Mouse (Mus musculus) cortical plate, adult 2 months (tissue): Measurements from ENCODE around the gene Cap2. TPM values are rescaled to one million over a fixed set of nuclear protein-coding genes. Genes with fewer than 3 reads are reported as not detected.

Experiments
- H3K27ac ChIP-seq: fragments of 200-500 bp; 2 replicates; pipeline ENCODE4 v1.5.1; 2012; ENCODE audit warnings: low read length, control low read depth, inconsistent platforms; ENCODE audit not compliant: insufficient read depth
- H3K4me1 ChIP-seq: fragments of 200-500 bp; 2 replicates; pipeline ENCODE4 v1.6.1; 2011; ENCODE audit warnings: low read length; ENCODE audit not compliant: control insufficient read depth, insufficient read depth
- H3K4me3 ChIP-seq: fragments of 200-500 bp; 2 replicates; pipeline ENCODE4 v1.5.1; 2011; ENCODE audit warnings: mild to moderate bottlenecking, low read length, control low read depth; ENCODE audit not compliant: insufficient read depth
- CTCF ChIP-seq: fragments of 200-500 bp; IDR thresholded peaks from 2 replicates; pipeline ENCODE4 v1.5.1; 2011; ENCODE audit warnings: mild to moderate bottlenecking, control low read depth, low read length; ENCODE audit not compliant: insufficient read depth; ENCODE audit errors: extremely low read depth
- POLR2A ChIP-seq: fragments of 200-500 bp; IDR thresholded peaks from 2 replicates; pipeline ENCODE4 v1.6.1; 2011; ENCODE audit warnings: mild to moderate bottlenecking, low read length, control low read depth; ENCODE audit not compliant: insufficient read depth; ENCODE audit errors: extremely low read depth
- polyA plus RNA-seq: library from polyadenylated mRNA; depleted of rRNA; stranded (reverse); fragments of >200 nt; gene quantifications from 2 replicates; pipeline ENCODE4 v1.2.3, GENCODE M21; 2012

Gene Cap2
- polyA plus RNA-seq, 1 experiment = 213 TPM

DNA sequence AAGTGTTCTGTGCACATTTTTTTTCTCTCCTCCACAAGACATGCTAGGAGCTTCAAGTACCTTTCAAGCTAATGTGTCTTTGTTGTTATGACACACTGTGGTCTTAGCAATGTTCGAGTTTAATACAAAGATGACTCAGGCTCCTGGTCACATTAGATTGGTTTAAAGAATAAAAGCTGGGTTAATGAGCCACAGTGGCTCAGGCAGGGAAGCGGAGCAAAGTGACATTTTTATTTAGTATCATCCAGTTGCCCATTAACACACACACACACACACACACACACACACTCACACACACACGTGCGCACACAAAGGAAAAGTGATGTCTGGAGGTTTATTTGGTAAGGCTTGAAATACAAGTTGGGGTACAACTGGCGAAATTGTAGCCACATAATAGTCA is 72.6 kb downstream of the Cap2 start:
- TF ChIP-seq POLR2A (no peak), CTCF (no peak)
- H3K4me1 ChIP-seq = peaks cover 6% of the 10 kb centered on the region
- H3K4me3 ChIP-seq = no peak overlapping the region
- H3K27ac ChIP-seq = no peak overlapping the region

DNA sequence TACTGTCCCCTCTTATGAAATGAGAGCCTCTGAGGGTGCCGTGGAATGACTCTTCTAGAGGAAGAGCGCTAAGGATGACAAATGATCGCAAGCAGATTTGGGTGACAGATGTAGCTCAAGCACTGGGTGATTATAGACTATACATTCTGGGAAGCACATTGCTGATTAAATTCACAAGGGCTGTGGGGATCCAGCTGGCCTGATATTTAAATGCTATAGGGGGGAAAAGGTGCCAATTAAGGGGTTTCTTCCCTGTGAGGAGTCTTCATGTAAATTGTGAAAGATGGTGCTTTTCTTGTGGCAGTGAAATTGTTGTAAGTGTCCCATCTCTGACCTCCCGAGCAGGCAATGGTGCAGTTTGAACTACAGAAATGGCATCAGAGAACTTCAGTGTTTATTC is 73.1 kb downstream of the Cap2 start:
- Histone ChIP-seq H3K27ac (no peak overlapping the region), H3K4me1 (peaks cover 6% of the 10 kb centered on the region)
- TF ChIP-seq CTCF = no peak
- no peak for TF ChIP-seq POLR2A

DNA sequence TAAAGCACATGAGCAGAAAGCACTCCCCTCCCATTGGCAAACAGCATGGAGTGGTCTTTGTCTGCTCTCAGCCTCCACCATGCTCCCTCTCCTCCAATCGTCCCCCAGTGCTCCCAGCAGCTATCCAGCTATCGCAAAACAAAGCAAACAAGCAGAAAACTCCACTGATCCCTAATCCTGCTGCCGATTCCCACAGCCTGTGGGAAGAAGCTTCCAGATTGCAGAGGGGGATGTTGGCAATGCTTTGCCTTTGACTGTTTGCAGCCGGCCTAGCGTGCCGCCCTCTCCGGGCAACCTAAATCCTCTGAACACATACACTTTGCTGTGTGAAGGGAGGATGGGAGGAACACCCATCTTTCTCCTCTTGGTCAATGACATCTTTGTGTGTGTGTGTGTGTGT is 83.2 kb downstream of the Cap2 start:
- no peak for TF ChIP-seq CTCF
- no peak for TF ChIP-seq POLR2A
- H3K27ac ChIP-seq = no peak overlapping the region

More for the DNA sequence above, 73.1 kb downstream of the Cap2 start:
- H3K4me3 ChIP-seq = no peak overlapping the region

DNA sequence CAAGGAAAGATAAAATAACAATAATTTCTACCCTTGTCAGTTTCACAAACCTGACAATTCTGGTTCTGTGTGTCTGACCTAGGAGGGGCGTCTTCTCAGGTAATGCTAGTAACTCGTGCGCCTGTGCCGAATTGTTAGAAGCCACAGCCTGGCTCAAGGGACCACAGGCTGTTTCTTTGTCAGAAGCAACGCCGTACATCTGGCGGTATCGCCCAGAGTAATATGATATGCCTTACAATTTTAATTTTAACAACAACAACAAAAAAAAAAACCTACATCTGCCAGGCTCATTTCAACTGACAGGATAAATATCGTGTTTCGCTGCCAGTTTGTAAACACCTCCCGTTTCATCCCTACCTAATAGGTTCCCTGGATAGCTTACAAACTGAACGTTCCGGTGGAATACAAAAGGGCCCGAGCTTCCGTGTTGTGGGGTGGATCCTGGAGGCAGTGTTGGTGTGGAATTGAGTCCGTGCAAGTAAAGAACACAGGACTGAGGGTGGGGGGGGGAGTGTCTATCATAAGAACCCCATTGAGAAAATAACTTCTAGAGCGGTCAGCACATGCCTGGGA is 86.2 kb downstream of the Cap2 start:
- TF ChIP-seq POLR2A (no peak), CTCF (no peak)
- H3K4me1 ChIP-seq = peaks cover 3% of the 10 kb centered on the region; the same call in 1 of the 2 replicates
- no peak overlapping the region for H3K4me3 ChIP-seq
- no peak overlapping the region for H3K27ac ChIP-seq

More for the DNA sequence above, 83.2 kb downstream of the Cap2 start:
- H3K4me1 ChIP-seq = peaks cover 3% of the 10 kb centered on the region; the same call in 1 of the 2 replicates
- H3K4me3 ChIP-seq = no peak overlapping the region

DNA sequence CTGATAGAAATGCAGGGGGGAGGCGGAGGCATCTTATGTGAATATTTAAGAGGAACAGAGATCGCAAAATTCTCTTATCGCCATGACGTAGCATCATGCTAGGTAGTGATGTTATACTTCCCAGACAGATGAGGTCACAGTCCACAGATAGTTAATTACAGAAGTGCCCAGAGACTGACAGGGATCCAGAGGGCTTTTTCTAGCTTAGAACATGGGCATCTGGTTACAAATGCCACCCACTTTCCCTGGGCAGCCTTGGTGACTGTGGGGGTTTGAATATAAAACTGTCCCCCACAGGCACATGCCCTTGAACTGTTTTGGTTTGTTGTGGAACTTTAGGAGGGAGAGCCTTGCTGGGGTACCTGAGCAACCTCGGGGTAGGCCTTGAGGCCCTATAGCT is 87.0 kb downstream of the Cap2 start:
- no peak overlapping the region for H3K27ac ChIP-seq
- TF ChIP-seq CTCF (no peak), POLR2A (no peak)
- H3K4me3 ChIP-seq = no peak overlapping the region
- H3K4me1 ChIP-seq = peaks cover 3% of the 10 kb centered on the region; the same call in 1 of the 2 replicates

DNA sequence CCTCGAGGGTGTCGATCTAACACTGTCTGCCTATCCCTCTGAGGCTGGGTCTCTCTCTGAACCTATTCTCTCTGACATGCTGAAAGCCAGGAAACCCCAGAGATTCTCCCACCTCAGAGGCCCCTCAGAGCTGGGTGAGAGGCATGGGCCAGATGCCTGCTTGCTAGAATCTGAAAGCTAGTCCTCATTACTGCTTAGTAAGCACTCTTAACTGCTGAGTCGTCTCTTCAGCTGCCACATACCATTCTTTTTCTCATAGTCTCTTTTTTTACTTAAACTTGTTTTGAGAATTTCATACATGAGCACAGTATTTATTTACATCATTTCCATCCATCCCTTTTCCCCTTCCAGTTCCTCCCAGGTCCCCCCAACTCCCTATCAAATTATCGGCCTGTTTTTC is 89.2 kb downstream of the Cap2 start:
- H3K4me3 ChIP-seq = no peak overlapping the region
- TF ChIP-seq POLR2A (no peak), CTCF (no peak)
- no peak overlapping the region for H3K27ac ChIP-seq
- peaks cover 2% of the 10 kb centered on the region; the same call in 1 of the 2 replicates for H3K4me1 ChIP-seq

DNA sequence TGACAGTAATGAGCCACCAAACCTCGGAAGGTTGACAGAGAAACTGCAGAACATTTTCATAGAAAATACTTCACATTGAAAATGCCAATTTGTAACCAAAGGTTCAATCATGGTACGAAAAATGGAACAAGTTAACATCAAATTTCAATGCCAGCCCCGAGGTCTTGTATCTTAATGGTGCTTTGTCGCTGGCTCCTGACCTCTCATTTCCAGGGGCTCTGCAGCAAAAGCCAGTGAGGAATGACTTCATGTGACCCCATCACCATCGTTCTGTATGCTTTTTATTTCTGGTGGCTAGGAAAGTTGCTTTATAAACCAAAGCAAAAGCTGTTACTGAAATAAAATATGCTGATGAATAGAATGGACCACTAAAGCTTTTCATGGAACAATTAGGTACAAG is 99.0 kb downstream of the Cap2 start:
- Histone ChIP-seq H3K4me1 (peaks cover 11% of the 10 kb centered on the region; the same call in 1 of the 2 replicates), H3K27ac (no peak overlapping the region), H3K4me3 (no peak overlapping the region)
- no peak for TF ChIP-seq POLR2A
- no peak for TF ChIP-seq CTCF

DNA sequence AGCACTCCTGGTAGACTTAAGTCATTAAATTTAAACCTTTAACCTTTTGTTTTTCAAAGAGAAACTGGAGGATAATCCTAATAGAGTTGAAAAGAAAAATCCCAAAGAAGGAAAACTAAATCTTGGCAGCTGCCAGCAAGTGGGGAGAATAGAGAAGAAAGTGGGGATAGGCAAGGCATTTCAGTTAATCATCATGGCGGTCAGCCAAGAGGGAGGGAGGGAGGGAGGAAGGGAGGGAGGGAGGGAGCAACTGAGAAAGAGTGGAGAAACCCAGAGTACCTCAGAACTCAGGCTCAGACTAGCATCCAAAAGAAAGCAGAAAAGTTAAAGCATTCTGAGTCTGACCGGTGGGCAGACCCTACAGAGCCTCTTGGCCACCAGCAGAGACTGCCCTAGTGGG is 99.7 kb downstream of the Cap2 start:
- no peak overlapping the region for H3K27ac ChIP-seq
- H3K4me3 ChIP-seq = no peak overlapping the region
- TF ChIP-seq POLR2A = no peak
- TF ChIP-seq CTCF = no peak
- peaks cover 11% of the 10 kb centered on the region; the same call in 1 of the 2 replicates for H3K4me1 ChIP-seq

DNA sequence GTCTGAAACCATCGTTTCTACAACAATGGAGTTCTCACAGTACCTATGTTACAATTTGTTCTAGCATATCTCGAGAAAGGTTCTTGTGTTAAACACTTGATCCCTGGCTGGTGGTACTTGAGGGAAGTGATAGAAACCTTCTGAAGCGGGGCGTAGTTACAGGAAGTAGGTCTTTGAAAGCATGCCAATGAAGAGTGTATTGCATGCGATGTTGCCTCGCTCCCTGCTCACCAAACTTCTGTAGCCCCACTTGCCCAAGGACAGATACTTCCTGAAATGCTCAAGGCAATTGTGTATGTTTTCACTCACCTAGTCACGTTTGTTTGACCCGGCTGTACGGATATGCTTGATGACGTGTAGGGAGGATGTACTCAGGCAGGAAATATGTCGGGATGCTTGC is 101.0 kb downstream of the Cap2 start:
- Histone ChIP-seq H3K4me1 (peaks cover 11% of the 10 kb centered on the region; the same call in 1 of the 2 replicates), H3K27ac (no peak overlapping the region), H3K4me3 (no peak overlapping the region)
- TF ChIP-seq POLR2A (no peak), CTCF (no peak)

DNA sequence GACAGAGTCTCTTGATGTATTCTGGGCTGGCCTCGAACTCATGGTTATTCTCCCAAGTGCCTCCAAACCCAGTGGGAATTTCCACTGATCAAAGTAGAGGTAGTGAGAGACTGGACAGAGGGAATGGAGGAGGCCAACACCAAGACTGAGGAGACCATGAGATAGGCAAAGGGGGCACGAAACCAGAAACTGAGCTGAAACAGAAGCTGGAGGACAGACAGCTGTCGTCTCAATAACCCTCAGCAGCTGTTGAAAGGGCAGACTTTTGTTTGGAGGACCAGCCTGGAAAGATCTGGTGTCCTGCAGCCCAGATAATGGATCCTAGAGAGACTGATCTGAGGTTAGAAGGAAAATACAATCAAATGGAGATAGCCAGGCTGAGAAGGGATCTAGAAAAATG is 109.4 kb downstream of the Cap2 start:
- Histone ChIP-seq H3K27ac (no peak overlapping the region), H3K4me1 (no peaks in the 10 kb centered on the region), H3K4me3 (no peak overlapping the region)
- TF ChIP-seq POLR2A (no peak), CTCF (no peak)
